Mouse (Mus musculus) thymus, adult 2 months (tissue): Measurements from ENCODE around the gene Garem2. TPM values are rescaled to one million over a fixed set of nuclear protein-coding genes. Genes with fewer than 3 reads are reported as not detected.

Experiments used
- DNase-seq: peaks from one replicate; pipeline ENCODE4 v3.0.0; 2021
- H3K27ac ChIP-seq: fragments of 200-500 bp; 2 replicates; pipeline ENCODE4 v1.5.1; 2012; ENCODE audit warnings: low read length, control low read depth; ENCODE audit not compliant: control insufficient read depth, insufficient read depth
- H3K27me3 ChIP-seq: fragments of 200-500 bp; 2 replicates; pipeline ENCODE4 v1.6.1; 2012; ENCODE audit warnings: mild to moderate bottlenecking, low read length, moderate library complexity, mixed read lengths; ENCODE audit not compliant: control insufficient read depth, insufficient read depth
- H3K36me3 ChIP-seq: fragments of 200-500 bp; 2 replicates; pipeline ENCODE4 v1.6.1; 2012; ENCODE audit warnings: mild to moderate bottlenecking, low read length, moderate library complexity; ENCODE audit not compliant: control insufficient read depth, insufficient read depth
- H3K4me1 ChIP-seq: fragments of 200-500 bp; replicated peaks from 2 replicates; pipeline ENCODE4 v1.6.1; 2012; ENCODE audit warnings: low read length; ENCODE audit not compliant: control insufficient read depth, insufficient read depth
- H3K4me3 ChIP-seq: fragments of 200-500 bp; 2 replicates; pipeline ENCODE4 v1.5.1; 2012; ENCODE audit warnings: mild to moderate bottlenecking, low read length, control low read depth, moderate library complexity; ENCODE audit not compliant: control insufficient read depth, insufficient read depth
- CTCF ChIP-seq: fragments of 200-500 bp; IDR thresholded peaks from 2 replicates; pipeline ENCODE4 v1.5.1; 2012; ENCODE audit warnings: mild to moderate bottlenecking, control low read depth, low read length, moderate library complexity, borderline replicate concordance; ENCODE audit not compliant: control insufficient read depth, poor library complexity, insufficient read depth; ENCODE audit errors: extremely low read depth
- POLR2A ChIP-seq: fragments of 200-500 bp; IDR thresholded peaks from 2 replicates; pipeline ENCODE4 v1.6.1; 2012; ENCODE audit warnings: mild to moderate bottlenecking, low read length, control low read depth, moderate library complexity; ENCODE audit not compliant: control insufficient read depth, poor library complexity, insufficient read depth; ENCODE audit errors: extremely low read depth
- WGBS: fragments of 180-500 bp; shearing (Covaris S2); methylation state at CpG from one replicate; pipeline ENCODE4 v1.1.7; 2018; 5-methylcytosine and 5-hydroxymethylcytosine counted together
- polyA plus RNA-seq: library from polyadenylated mRNA; depleted of rRNA; stranded (reverse); fragments of >200 nt; gene quantifications from 2 replicates; pipeline ENCODE4 v1.2.3, GENCODE M21; 2012

The Garem2 gene
- polyA plus RNA-seq, 1 experiment, result 0.09 TPM

GRCm38 (mm10) chr5:30115718-30116117 is 10.8 kb downstream of the Garem2 start:
- 55% methylated on average over 10 of the region's 10 CpGs for WGBS
- H3K4me1 ChIP-seq, result peaks cover 12% of the 10 kb centered on the region
- DNase-seq, result no peak
- no peak overlapping the region for H3K27ac ChIP-seq
- no peak overlapping the region for H3K4me3 ChIP-seq
- H3K36me3 ChIP-seq, result peaks cover 20% of the 10 kb centered on the region
- TF ChIP-seq CTCF (no peak), POLR2A (no peak)
- H3K27me3 ChIP-seq, result peaks cover 2% of the 10 kb centered on the region; the same call in 1 of the 2 replicates

DNA sequence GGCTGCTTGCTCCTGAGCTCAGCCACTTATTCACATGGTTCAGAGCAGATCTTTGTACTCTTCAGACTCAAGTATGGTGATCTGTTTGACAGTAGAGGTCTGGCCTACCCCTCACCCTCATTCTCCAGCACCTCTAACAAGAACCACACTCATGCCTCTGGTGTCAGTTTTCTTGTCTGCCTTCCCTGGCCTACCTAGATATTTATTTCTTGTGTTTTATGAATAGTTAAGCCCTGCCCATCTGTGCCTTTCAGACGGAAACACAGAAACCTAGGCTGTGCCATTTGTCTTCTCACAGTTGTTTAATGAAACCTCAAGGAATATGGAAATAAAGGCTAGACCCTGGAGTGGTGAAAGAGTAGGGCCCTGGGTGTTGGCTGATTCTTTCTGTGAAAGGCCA is 13.1 kb downstream of the Garem2 start:
- Histone ChIP-seq H3K27me3 (peaks cover 2% of the 10 kb centered on the region; the same call in 1 of the 2 replicates), H3K4me1 (peaks cover 12% of the 10 kb centered on the region), H3K4me3 (no peak overlapping the region), H3K27ac (no peak overlapping the region), H3K36me3 (peaks cover 37% of the 10 kb centered on the region)
- WGBS, result 91% methylated on average over 1 of the region's 1 CpGs
- no peak for DNase-seq
- TF ChIP-seq POLR2A (no peak), CTCF (no peak)

DNA sequence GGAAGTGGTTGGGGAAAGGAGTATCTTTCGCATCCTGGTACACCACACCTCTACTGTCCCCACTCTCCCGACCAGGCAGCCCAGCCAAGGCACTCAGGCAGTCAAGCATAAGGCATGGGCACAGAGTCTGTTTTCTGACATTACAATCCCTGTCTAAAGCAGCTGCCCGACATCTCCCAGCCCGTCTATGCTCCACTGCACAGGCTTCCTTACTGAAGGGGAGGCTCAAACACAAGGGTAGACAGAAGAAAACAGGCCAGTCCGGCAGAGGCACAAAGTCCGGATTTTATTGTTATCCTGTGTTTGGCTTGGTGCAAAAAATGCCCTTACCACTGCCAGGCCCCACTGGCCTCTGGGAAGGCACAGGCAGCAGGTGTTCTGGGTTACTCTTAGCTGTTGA is 14.2 kb downstream of the Garem2 start:
- DNase-seq, result no peak
- 91% methylated on average over 6 of the region's 6 CpGs for WGBS
- no peak overlapping the region for H3K4me3 ChIP-seq

GRCm38 (mm10) chr5:30120106-30120505 is 15.1 kb downstream of the Garem2 start:
- WGBS, result 92% methylated on average over 7 of the region's 7 CpGs
- Histone ChIP-seq H3K4me1 (no peaks in the 10 kb centered on the region), H3K4me3 (no peak overlapping the region), H3K27ac (no peak overlapping the region), H3K27me3 (no peaks in the 10 kb centered on the region), H3K36me3 (peaks cover 56% of the 10 kb centered on the region)
- DNase-seq, result no peak
- TF ChIP-seq CTCF (no peak), POLR2A (no peak)

More for the DNA sequence above, 14.2 kb downstream of the Garem2 start:
- peaks cover 6% of the 10 kb centered on the region for H3K4me1 ChIP-seq
- H3K27ac ChIP-seq, result no peak overlapping the region
- peaks cover 46% of the 10 kb centered on the region for H3K36me3 ChIP-seq
- TF ChIP-seq POLR2A (no peak), CTCF (no peak)
- peaks cover 2% of the 10 kb centered on the region; the same call in 1 of the 2 replicates for H3K27me3 ChIP-seq

GRCm38 (mm10) chr5:30122481-30122880 is 17.5 kb downstream of the Garem2 start:
- Histone ChIP-seq H3K4me3 (no peak overlapping the region), H3K27ac (no peak overlapping the region), H3K4me1 (no peaks in the 10 kb centered on the region), H3K36me3 (peaks cover 68% of the 10 kb centered on the region), H3K27me3 (no peaks in the 10 kb centered on the region)
- WGBS, result 98% methylated on average over 6 of the region's 6 CpGs
- no peak for DNase-seq
- no peak for TF ChIP-seq POLR2A
- no peak for TF ChIP-seq CTCF

- Histone ChIP-seq H3K27me3 (no peaks in the 10 kb centered on the region), H3K27ac (no peak overlapping the region), H3K4me3 (no peak overlapping the region), H3K36me3 (peaks cover 67% of the 10 kb centered on the region), H3K4me1 (no peaks in the 10 kb centered on the region)
- WGBS, result 62% methylated on average over 5 of the region's 5 CpGs
- no peak for TF ChIP-seq CTCF
- no peak for TF ChIP-seq POLR2A
- peak; percentile 22 for DNase-seq
Observed at GRCm38 (mm10) chr5:30125587-30125986, 20.6 kb downstream of the Garem2 start.

DNA sequence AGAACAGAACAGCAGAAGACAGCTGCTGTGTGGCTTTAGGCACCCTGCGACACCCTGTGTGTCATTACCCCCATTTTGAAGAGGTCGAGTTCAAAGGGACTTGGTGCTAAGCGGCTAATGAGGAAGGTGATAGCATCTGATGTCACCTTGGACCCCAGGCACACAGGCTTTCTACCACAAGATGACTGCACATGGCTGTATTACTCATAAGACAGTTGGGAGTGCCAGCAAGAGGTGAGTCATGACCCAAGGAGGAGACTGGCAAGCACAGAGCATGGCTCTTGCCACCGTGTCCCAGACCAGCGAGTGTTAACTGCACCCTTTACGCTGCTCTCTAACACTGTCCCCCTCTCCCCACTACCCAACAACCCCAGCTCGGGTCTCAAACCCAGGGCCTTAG is 21.8 kb downstream of the Garem2 start:
- 95% methylated on average over 7 of the region's 7 CpGs for WGBS
- TF ChIP-seq CTCF (no peak), POLR2A (no peak)
- Histone ChIP-seq H3K4me3 (no peak overlapping the region), H3K27ac (no peak overlapping the region), H3K27me3 (no peaks in the 10 kb centered on the region), H3K36me3 (peaks cover 68% of the 10 kb centered on the region), H3K4me1 (no peaks in the 10 kb centered on the region)
- DNase-seq, result no peak
